Mouse (Mus musculus): ENCODE data around the gene Spocd1.
A peak's percentile ranks its signal among the peaks of the same experiment; 100 is the strongest.
"Not testable (repeated sequence)": the region's sequence is repeated elsewhere in the genome, so short reads cannot be mapped to it uniquely, and the experiment has no call there.

Spocd1 gene

DNA sequence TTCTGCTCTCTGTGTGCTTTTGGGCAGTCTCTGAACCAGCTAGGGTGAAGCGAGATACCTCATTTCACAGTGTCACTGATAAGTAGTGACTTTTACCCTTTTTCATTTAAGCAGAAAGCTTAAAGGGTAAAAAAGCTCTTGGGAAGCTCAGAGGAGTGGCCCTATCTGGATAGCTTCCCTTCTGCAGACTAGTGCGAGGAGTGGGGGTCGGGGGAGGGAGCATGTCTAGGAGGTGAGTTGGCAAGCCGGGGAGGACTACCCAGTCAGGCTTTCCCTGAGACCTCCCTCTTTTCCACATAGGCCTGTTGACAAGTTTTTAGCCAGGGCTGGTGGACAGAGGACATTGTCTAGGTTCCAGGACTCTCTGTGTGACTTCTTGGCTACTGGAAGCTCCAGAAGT lies at the start of gene Spocd1:
TSS of gene Spocd1 (plus strand) at position 301 of the 400 bp plus-strand sequence.
- no peak for DNase-seq (ENCODE audit: low read depth, low spot score)

DNA sequence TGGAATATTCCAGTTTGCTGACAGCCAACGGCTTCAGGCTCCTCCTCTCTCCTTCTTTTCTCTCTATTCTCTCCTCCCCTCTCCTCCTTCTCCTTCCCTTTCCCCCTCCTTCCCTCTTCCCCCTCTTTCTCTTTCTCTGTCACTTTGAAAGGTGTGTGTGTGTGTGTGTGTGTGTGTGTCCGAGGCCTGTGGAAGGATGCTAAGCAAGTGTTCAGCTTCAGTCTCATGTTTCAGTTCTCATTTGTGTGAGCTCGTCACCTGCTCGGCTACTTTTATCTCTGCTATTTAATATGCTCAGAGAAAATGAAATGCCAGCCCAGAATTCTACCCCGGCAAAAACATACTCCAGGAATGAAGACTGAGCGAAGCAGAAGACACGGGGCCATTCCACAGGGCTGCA lies 48.4 kb upstream of the Spocd1 start:
- peak; percentile 74 for DNase-seq (ENCODE audit: low read depth, low spot score)

DNA sequence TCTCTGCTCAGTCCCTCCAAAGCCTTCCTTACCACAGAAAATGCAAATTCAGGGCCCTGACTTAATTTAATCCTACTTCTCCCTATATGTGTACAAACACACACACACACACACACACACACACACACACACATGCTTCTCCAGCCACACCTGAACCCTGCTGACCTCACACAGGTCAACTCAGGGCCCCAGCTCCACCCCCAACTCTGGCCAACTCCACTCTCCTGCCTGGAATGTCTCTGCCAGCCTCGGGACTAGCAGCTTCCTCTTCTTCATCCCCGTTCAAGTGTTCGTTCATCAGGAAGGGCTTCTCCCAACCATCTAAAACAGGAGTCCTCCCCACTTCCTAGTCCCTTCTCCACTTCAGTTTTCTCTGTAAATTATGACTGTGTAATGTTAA lies 47.4 kb upstream of the Spocd1 start:
- peak; percentile 49 for DNase-seq (ENCODE audit: low read depth, low spot score)

DNA sequence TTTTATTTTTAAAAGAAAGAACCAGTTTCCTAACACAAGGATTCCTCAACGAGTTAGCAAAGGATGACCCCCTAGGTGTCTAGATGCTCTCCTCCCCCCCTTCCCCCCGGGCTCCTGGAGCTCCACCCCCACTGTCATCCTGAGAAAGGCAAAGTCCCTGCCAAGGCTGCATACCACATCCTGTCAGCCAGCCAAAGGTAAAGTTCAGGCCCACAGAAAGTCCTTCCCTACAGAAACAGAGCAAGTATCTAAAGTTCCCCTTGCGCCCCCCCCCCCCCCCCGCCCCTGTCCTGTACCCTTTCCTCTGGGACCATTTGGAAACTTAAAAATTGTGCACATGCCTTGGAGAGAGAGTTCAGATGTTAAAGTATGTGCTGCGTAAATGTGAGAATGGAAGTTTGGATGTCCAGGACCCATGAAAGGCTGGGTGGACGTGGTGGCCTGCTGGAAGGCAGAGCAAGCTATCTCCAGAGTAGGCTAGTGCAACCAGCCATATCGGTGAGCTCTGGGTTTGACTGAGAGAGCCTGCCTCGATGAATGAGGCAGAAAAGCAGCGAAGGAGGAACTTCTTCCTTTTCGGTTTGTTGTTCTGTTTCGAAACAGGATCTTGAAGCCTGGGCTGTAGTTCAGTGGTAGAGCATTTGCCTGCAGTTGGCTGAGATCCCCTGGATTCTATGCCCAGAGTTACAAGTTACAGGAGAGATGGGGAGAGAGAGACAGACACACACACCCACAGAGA lies 46.3 kb upstream of the Spocd1 start:
- DNase-seq (ENCODE audit: low read depth, low spot score) = peak; percentile 92

DNA sequence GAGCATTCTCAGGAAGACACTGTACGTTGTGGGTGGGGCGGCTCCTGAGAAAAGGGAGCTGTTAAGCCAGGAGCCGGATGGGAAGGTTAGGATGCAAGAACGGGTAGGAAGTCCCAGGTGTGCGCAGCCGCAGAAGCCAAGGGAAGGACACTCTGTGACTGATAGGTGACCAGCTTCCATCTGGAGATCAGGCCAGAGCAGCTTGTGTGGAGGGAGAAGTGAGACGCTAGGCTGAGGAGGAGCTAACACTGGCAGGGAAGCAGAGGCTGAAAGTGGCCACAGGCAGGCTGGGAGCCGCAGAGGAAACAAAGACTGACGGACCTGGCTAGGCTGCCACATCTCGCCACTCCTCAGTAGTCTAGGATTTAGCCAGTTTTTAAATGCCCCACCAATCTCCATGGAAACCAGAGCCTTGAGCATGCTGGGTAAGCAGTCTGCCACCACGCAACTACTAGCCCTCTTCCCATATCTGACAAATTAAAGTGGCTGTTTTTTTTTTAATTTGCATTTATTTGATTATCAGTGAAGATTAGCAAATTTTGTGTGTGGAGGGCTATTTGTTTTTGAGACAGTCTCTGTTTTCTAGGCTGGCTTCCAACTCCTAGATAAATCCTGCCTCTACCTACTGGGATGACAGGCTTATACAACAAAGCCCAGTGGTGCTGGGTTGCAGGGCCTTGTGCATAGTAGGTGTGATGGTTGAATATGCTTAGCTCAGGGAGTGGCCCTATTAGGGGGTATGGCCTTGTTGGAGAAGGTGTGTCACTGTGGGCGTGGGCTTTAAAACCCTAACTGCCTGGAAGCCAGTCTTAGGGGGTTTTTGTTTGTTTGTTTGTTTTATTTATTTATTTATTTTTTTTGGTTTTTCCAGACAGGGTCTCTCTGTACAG lies 44.8 kb upstream of the Spocd1 start:
- no peak for DNase-seq (ENCODE audit: low read depth, low spot score)

DNA sequence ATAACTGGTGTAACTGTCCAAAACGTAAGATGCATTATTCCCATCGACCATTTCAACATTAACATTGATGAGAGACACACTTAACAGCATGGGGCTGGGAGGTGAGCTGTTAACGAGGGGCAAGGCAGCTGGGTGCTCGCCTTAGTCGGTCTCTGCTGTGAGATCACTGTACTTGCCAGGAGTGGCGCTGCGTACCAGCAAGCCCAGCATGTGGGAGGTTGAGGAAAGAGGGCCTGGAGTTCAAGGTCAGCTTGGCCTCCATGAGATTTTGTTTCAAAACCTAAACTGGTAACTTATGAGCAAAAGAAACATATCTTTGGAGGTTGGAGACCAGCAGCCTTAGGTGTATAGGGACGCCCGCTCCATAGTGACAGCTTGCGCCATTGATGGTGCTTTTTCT lies 39.4 kb upstream of the Spocd1 start:
- no peak for DNase-seq (ENCODE audit: low read depth, low spot score)

DNA sequence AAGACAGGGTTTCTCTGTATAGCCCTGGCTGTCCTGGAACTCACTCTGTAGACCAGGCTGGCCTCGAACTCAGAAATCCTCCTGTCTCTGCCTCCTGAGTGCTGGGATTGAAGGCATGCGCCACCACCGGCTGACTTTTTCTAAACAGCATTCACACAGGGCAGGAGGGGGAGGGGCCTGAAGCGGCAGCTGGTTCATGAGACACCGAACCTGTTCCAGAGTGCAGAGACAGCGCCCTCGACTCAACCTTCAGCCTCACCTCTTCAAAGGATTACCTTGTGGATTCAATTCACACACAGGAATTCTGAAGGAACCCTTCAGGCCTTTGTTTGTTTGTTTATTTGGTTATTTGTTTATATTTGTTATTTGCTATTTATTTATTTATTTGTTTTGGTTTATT lies 39.0 kb upstream of the Spocd1 start:
- DNase-seq (ENCODE audit: low read depth, low spot score) = no peak

DNA sequence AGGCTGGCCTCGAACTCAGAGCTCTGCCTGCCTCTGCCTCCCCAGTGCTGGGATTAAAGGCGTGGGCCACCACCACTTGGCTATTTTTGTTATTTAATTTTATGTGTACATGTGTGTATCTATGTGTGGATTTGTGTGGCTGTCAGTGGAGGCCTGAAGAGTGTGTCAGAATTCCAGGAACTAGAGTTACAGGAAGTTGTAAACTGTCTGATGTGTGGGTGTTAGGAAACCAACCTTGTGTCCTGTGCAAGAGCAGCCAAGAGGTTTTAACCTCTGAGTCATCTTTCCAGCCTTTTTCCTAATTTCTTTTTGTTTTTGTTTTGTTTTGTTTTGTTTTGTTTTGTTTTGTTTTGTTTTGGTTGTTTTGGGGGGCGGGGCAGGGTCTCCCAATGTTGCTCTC lies 34.2 kb upstream of the Spocd1 start:
- no peak for DNase-seq (ENCODE audit: low read depth, low spot score)

DNA sequence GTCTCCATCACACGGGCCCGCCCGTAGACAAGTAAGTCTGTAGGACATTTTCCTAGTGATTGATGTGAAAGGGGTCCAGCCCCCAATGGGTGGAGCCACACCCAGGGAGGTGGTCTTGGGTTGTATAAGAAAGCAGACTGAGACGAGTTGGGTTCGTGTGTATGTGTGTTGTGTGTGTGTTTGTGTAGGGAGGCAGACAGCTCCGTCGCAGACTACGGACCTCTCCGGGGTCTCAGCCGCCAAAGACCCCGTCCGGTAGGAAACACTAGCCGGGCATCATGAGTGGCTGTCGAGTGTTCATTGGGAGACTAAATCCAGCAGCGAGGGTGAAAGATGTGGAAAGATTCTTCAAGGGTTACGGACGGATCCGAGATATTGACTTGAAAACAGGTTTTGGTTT lies 30.2 kb upstream of the Spocd1 start:
- DNase-seq (ENCODE audit: low read depth, low spot score) = not testable (repeated sequence)

DNA sequence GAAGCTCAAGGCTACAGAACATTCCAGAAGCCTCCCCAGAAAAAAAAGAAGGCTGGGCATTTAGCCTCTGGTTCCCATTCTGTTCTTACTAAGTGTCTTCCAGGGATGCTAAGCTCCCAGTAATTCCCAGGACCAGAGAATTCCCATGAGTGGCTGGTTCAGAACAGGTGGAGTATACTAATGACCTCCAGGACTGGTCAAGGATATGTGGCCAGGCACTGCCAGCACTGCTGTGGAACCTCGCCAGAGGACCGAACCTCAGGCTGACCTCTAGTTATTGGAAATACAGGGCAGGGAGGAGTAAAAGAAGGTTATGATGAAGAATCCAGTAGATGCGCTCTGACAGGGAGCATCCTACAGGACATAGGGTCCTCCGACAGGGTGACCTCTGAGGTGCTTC lies 26.7 kb upstream of the Spocd1 start:
- no peak for DNase-seq (ENCODE audit: low read depth, low spot score)

DNA sequence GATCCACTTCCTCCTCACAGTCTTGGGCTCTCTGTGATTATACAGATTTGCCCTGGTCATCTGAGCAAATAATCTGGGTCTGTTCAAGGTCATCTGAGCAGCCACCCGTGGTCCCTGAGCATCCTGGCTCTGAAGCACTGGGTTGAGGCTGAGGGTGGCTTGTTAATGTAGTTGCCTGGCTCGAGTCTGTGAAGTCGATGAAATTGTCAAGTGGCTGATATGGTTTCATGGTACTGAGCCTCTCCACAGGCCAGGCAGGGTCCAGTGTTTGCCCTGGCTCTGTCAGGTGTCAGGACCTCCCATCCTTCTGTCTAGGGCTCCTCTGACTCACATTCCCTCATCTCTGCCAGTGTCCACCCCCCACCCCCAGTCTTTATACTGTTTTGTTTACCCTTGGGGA lies 25.5 kb upstream of the Spocd1 start:
- DNase-seq (ENCODE audit: low read depth, low spot score) = no peak

DNA sequence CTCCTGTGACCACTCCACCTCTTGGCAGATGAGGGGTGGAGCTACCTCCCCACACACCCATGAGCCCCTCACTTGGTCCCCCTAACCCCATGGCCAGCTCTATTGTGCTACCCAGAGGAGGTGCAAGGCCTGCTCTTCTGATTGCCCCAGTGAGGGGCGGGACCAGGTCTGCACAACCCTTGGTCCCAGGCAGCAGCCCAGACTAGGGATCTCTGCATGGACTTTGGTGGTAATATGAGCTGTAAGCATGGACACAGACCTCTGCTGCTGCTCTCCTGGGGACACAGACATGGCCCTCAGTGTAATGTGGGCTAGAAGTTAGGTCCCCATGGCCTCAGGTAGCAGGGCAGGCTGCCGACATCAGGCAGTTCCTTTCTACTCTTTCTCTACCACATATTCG lies 24.0 kb upstream of the Spocd1 start:
- DNase-seq (ENCODE audit: low read depth, low spot score) = no peak

DNA sequence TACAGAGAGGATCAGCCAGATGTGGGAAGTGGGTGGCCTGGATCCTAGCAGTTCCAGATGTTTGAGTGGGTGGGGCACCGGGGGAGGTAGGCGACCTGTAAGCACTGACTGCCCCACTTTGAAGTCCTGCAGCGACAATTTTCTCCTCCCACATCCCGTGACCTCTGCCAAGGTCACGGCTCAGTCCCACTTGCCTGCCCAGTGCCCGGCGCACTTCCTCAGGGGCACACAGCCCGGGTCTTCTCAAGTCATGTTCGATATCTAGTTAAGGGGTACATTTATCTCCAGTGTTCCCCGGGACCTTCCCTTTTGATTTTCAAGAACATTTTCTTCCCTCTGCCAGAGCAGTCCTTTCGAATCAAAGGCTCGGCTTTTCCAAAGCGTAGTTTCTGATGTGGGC lies 23.0 kb upstream of the Spocd1 start:
- no peak for DNase-seq (ENCODE audit: low read depth, low spot score)

DNA sequence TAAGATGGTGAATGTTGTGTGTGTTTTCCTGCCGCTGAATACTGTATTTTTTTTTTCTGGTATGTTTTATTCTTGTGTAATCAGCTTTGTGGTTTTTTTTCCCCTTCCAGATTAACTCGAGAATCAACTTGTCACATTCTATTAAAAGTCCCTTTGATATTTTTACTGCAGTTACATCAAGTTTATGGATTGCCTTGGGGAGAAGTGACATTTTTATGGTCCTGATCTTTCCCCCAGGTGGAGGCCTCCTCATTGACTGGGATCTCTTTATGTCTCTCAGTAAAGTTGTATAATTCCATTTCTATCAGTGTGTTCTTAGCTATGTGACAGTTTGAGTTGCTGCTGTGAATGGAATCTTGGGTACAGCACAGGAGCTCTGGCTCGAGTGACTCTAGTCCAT lies 20.2 kb upstream of the Spocd1 start:
- DNase-seq (ENCODE audit: low read depth, low spot score) = no peak

DNA sequence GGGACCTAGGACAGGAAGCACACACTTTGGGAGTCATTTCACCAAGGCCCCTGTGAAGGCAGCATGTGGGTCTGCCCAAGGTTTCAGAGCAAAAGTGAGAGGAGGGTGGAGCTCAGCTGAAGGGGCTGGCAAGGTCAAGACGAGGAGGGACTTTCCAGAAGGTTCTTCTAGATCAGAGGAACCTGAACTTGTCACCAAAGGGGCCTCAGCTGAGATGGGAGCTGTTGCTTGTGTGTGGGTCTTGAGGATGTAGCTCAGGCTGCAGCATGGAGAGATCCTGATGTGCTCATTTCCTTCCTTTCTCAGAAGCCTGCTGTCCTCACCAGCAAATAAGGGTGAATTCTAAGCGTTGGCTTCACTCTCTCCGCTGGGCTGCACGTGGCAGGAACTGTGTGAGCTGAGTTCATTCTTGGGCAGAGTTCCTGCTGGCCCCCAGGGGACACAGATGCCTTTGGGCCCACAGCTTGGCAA lies 19.8 kb upstream of the Spocd1 start:
- no peak for DNase-seq (ENCODE audit: low read depth, low spot score)

DNA sequence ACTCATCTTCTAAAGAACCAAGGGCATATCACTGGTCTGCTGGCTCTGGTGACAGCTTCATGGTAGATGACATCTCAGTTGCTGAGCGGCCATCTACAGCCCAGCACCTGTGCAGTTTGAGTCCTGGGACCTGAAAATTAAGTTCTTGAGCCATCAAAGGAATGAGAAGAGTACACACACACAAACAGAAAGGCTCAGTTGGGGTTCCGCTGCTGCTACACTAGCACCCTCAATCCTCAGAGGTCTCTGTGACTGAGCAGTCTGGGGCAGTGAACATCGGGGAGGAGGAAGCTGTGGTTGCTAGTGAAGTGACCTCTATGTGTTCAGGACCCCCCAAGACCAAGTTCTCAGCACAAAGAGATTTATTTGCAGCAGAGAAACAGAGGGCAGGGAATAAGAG lies 16.1 kb upstream of the Spocd1 start:
- no peak for DNase-seq (ENCODE audit: low read depth, low spot score)

DNA sequence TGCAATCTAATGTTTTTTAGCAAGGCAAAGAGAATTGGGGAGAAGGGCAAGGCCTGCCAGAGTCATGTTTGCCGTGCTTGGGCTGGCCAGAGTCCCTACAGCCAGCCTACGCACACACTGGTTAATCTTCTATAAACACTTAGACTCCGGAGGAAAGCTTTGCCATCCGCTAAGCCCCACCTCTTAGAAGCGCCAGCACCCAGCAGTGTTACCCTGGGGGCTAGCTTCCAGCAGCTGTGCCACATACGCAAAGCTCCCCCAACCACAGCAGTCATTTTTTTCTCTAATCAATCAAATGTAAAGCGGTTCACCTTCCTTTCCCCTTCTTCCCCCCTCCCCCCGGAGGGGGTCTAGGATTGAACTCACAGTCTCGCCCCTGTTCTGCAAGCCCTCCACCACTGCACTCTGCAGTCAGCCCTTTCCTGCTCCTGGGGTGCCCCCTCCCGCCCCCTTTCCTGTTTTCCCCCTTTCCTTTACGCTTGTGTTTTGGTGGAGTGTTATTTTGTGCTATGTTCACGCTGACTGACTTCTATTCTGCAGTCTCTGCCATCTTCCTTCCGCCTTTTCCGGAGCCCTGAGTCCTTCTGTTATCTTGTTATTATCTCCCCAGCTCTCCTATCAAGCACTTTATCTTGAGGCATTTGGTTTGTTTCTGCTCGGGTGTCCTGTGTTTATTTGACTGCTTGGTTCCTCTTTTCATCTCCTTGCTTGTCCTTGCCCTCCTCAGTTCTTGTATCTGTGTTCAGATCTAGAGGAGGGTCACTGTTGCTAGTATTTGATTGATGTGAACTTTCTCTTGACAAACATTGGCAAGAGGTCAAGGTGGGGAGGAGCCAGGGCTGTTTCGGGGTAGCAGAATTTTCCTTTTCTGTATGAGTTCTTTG lies 15.0 kb upstream of the Spocd1 start:
- DNase-seq (ENCODE audit: low read depth, low spot score) = peak; percentile 70

DNA sequence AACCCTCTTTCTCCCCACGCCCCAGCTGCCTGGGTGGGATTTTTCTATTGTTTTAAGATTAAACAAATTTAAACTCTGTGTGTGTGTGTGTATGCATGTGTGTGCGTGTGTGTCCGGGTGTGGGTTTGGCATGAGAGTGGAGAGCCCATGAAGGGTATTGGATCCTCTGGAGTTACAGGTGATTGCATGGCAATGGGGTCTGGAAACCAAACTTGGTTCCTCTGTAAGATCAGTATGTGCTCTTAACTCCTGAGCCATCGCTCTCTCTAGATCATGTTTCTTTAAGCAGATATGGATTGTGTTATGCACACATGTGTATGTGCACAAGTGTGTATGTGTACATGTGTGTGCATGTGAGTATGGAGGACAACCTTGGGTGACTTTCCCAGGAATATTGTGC lies 14.4 kb upstream of the Spocd1 start:
- no peak for DNase-seq (ENCODE audit: low read depth, low spot score)

DNA sequence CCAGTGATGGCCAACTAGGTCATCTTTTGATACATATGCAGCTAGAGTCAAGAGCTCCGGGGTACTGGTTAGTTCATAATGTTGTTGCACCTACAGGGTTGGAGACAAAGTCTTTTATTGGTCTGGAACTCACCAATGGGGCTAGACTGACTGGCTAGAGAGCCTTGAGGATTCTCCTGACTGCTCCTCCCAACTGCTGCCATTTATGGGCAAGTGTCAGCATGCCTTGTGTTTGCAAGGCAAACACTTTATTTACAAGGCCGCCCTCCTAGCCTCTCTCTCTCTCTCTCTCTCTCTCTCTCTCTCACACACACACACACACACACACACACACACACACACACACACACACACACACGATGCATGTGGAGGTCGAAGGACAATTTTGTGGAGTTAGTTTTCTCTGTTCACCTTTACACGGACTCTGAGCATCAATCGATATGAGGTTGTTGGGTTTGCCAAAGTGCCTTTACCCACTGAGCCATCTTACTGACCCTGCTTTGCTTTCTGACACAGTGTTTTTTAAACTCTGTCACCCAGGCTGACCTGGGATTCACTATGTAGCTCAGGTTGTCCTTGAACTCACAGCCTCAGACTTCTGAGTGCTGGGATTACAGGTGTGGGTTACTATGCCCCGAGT lies 13.6 kb upstream of the Spocd1 start:
- no peak for DNase-seq (ENCODE audit: low read depth, low spot score)

DNA sequence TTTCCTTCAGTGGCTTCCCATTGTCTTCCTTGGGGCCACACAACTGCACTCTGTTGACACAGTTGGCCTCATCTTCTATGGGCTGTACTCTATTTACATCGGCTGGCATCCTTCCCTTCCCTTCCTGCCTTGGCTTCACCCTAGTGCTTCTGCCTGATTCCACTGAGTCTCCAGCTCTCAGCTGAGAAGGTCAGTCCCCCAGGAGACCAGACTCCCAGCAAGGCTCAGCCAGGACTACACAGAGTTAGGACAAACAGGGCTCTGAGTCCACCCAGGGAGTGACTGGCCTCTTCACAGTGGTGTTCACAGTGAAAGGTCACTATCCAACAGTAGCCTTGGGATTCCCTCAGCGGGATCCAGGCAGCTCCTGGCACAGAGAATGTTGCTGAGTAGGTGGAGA lies 12.9 kb upstream of the Spocd1 start:
- DNase-seq (ENCODE audit: low read depth, low spot score) = no peak

DNA sequence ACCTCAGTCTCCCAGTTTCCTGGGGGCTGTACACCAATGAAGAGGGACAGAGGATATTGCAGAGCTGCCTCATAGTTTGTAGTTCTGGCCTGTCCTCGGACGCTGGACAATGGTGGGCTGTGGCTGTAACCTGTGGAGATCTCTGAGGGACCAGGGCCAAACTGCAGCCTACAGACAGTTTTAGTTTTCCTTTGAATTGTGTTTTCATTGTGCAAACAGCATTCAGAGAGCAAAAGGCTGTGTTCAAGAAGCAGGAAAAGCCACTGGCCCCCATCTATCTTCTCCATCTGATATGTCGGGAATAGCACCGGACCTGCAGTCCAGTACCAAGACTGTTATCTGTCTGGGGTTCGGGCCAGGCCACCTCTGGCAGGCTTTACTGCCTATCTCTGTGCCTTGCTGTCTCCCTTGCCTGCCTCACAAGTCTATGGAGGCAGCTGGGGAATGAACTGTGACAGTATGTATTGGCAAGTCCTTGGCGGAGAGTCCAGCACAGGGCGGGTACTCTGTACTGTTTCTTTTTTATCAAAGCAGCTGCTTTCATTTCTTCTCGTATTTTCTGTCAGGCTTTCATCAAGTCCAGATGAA lies 11.9 kb upstream of the Spocd1 start:
- DNase-seq (ENCODE audit: low read depth, low spot score) = no peak

Measured in A20 (cell line).